Mouse (Mus musculus) inflammation-experienced regulatory T-cells, adult 6 months (primary cell): ENCODE measurements around the gene Pkd1l1. TPM values are rescaled to one million over a fixed set of nuclear protein-coding genes. Genes with fewer than 3 reads are reported as not detected.

Experiments used
- ATAC-seq: one replicate; pipeline ENCODE4 v1.8.0; 2017
- polyA plus RNA-seq, 3 experiments: library from polyadenylated mRNA; unstranded; fragments of 100-300 nt; shearing (Covaris generic); gene quantifications; one replicate each; pipeline ENCODE4 v1.2.1; 2017

The Pkd1l1 gene
- polyA plus RNA-seq, 3 experiments from 2014 or later = 0.08 TPM; not detected in 2

GRCm38 (mm10) chr11:8936431-8937110 lies 36.5 kb downstream of the Pkd1l1 start:
- no peak for ATAC-seq

GRCm38 (mm10) chr11:8916081-8916671 lies 56.9 kb downstream of the Pkd1l1 start:
- ATAC-seq = no peak

- no peak for ATAC-seq
These were observed 90.3 kb downstream of the Pkd1l1 start for GRCm38 (mm10) chr11:8882793-8883192.

- no peak for ATAC-seq
These were observed 91.5 kb downstream of the Pkd1l1 start for GRCm38 (mm10) chr11:8881521-8881920.

- no peak for ATAC-seq
These were observed 103.0 kb downstream of the Pkd1l1 start for GRCm38 (mm10) chr11:8870115-8870514.

- no peak for ATAC-seq
These were observed 107.0 kb downstream of the Pkd1l1 start for GRCm38 (mm10) chr11:8866021-8866420.

- no peak for ATAC-seq
These were observed 109.0 kb downstream of the Pkd1l1 start for GRCm38 (mm10) chr11:8863955-8864675.

GRCm38 (mm10) chr11:8862426-8862825 lies 110.6 kb downstream of the Pkd1l1 start:
- no peak for ATAC-seq

- ATAC-seq = no peak
These were observed 111.1 kb downstream of the Pkd1l1 start for GRCm38 (mm10) chr11:8861978-8862377.

- no peak for ATAC-seq
These were observed 112.2 kb downstream of the Pkd1l1 start for GRCm38 (mm10) chr11:8860878-8861277.

GRCm38 (mm10) chr11:8859868-8860267 lies 113.2 kb downstream of the Pkd1l1 start:
- no peak for ATAC-seq

- ATAC-seq = no peak
These were observed 114.0 kb downstream of the Pkd1l1 start for GRCm38 (mm10) chr11:8859041-8859440.

GRCm38 (mm10) chr11:8856125-8856524 lies 116.9 kb downstream of the Pkd1l1 start:
- ATAC-seq = no peak

GRCm38 (mm10) chr11:8848049-8848448 lies 125.0 kb downstream of the Pkd1l1 start:
- no peak for ATAC-seq

- no peak for ATAC-seq
These were observed 125.4 kb downstream of the Pkd1l1 start for GRCm38 (mm10) chr11:8847627-8848026.

- ATAC-seq = no peak
These were observed 136.9 kb downstream of the Pkd1l1 start for GRCm38 (mm10) chr11:8836176-8836575.

GRCm38 (mm10) chr11:8834121-8834520 lies 138.9 kb downstream of the Pkd1l1 start:
- no peak for ATAC-seq

- no peak for ATAC-seq
These were observed 142.5 kb downstream of the Pkd1l1 start for GRCm38 (mm10) chr11:8830551-8830950.

GRCm38 (mm10) chr11:8829561-8829960 lies 143.5 kb downstream of the Pkd1l1 start:
- no peak for ATAC-seq

GRCm38 (mm10) chr11:8828836-8829526 lies 144.1 kb downstream of the Pkd1l1 start:
- no peak for ATAC-seq

GRCm38 (mm10) chr11:8826609-8827008 lies 146.5 kb downstream of the Pkd1l1 start:
- no peak for ATAC-seq

- no peak for ATAC-seq
These were observed 147.0 kb downstream of the Pkd1l1 start for GRCm38 (mm10) chr11:8826046-8826445.

GRCm38 (mm10) chr11:8825413-8825812 lies 147.7 kb downstream of the Pkd1l1 start:
- ATAC-seq = no peak
